Mouse (Mus musculus) embryo, embryonic 9.5 days (tissue): ENCODE data around the gene Fam131a.

Experiments used
- DNase-seq: peaks from one replicate; pipeline ENCODE4 v3.0.0-alpha.2; 2017; ENCODE audit errors: extremely low spot score

The Fam131a gene

DNA sequence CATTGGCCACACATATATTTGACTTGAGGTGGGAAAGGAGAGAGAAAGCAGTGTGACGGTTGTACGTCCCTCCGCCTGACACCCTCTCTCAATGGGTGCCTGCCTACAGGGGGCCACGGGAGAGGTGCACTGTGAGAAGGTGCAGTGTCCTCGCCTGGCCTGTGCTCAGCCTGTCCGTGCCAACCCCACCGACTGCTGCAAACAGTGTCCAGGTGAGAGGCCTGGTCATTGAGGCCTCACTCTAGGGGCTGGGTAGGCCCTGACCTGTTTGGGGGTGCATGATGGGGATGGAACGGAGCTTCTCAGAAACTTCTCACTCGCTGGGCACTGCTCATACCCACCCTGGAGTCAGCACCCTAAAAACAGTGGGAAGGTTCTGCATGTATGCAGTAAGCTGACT, 46.8 kb downstream of the Fam131a start:
- DNase-seq: no peak

DNA sequence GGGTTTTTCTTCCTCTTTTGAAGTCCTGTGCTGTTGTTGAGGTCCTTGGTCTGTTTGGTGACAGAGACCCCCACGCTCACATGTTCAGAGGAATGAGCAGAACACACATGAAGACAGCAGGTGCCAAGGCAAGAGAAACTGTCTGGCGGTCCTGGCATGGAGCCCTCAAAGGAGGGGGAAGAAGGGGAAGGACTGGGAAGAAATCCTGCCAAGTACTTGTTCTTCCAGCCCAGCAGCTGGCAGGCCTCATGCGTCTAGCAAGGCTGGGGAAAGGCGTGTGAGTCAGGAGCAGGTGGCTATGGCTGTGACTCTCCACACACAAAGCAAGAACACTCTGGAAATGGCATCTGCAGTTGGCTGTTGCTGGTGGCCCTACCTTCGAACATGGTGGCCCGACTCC, 53.6 kb downstream of the Fam131a start:
- no peak for DNase-seq

DNA sequence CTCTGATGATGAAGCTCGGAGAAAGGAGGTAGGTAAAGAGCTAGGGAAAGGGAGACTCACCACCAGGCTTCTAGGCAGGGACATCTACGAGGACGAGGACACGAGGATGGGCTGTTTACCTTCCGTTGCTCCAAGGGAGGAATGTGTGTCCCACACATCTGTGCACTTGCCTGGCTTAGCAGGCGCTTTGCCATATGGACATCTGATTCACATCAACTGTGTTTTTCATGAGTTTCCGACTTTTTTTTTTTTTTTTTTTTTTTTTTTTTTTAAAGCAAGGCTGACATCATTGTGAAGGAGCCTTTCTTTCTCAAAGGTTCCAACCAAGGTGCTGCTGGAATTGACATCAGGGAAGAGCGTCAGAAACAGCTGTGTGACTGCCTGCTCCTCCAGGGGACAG, 57.5 kb downstream of the Fam131a start:
- no peak for DNase-seq
